ENCODE assay signal across 9 mouse cellular contexts in genomic region chr3:9960696-9961095, GRCm38 (mm10).
DNase-seq lines count a peak whose midpoint lies in the region; ATAC-seq and TF ChIP-seq lines count a peak whose summit lies in the region.
"Had no signal": no experiment of that assay in that cellular context is flagged by ENCODE, and none has a peak within 500 bp of the region (broad histone marks: within the 10 kb centered on the region; RNA-seq: fewer than 3 reads in every experiment).

No protein-coding gene starts in this region.

- H3K27me3 ChIP-seq in heart, adult 2 months (ENCODE audit: control insufficient read depth, insufficient read depth, low read length): no peaks in the 10 kb centered on the region; the same call in 1 of the 2 replicates
- no peaks in the 10 kb centered on the region for H3K27me3 ChIP-seq in midbrain, embryonic 11.5 days (ENCODE audit: control insufficient read depth, insufficient read depth, low read length)
- H3K27me3 ChIP-seq: liver, embryonic 13.5 days had no signal

- no peak for TF ChIP-seq POLR2A in heart, adult 2 months (IDR thresholded peaks at IDR 0.05; ENCODE audit: insufficient read depth, low read depth, low read length)

- TF ChIP-seq EP300 in heart, adult 2 months (IDR thresholded peaks at IDR 0.05; ENCODE audit: insufficient read depth, low read depth, low read length): no peak

- DNase-seq in heart, adult 2 months: no peak
- DNase-seq in heart, adult 8-10 months (ENCODE audit: low spot score): no peak
- DNase-seq in testis, postnatal 10 days (ENCODE audit: low spot score): peak; percentile 58
- DNase-seq in testis, postnatal 14 days (ENCODE audit: low spot score): no peak
- DNase-seq in kidney, postnatal 25 days: peak; percentile 56 to 57
- DNase-seq in right cerebral cortex, adult 18-20 months: peak; percentile 27
- no peak for DNase-seq in midbrain, embryonic 11.5 days (ENCODE audit: low spot score, missing footprints)
- DNase-seq: liver, embryonic 13.5 days had no signal

- intact Hi-C loops in heart, adult 2 months (cut with DNase I): no loop called here

- no peak for ATAC-seq in erythroid progenitor cell, adult 5-6 weeks (replicated peaks; ENCODE audit: low FRiP score, poor library complexity, severe bottlenecking)
- ATAC-seq in midbrain, embryonic 11.5 days (ENCODE audit: low FRiP score): no peak

- no peaks in the 10 kb centered on the region for H3K36me3 ChIP-seq in heart, adult 2 months (ENCODE audit: control insufficient read depth, insufficient read depth, low read length)
- no peaks in the 10 kb centered on the region for H3K36me3 ChIP-seq in midbrain, embryonic 11.5 days (ENCODE audit: control insufficient read depth, insufficient read depth, low read length)
- H3K36me3 ChIP-seq: liver, embryonic 13.5 days had no signal

- no peak overlapping the region for H3K4me3 ChIP-seq in heart, adult 2 months
- H3K4me3 ChIP-seq in midbrain, embryonic 11.5 days (ENCODE audit: low read depth, low read length): no peak overlapping the region
- H3K4me3 ChIP-seq: liver, embryonic 13.5 days had no signal

- no peaks in the 10 kb centered on the region for H3K4me1 ChIP-seq in heart, adult 2 months (ENCODE audit: control insufficient read depth, insufficient read depth, low read length)
- H3K4me1 ChIP-seq in midbrain, embryonic 11.5 days (ENCODE audit: control insufficient read depth, insufficient read depth, low read length): no peaks in the 10 kb centered on the region
- H3K4me1 ChIP-seq: liver, embryonic 13.5 days had no signal

- no peak overlapping the region for H3K9ac ChIP-seq in heart, adult 2 months (ENCODE audit: low read depth, low read length)
- no peak overlapping the region for H3K9ac ChIP-seq in midbrain, embryonic 11.5 days (ENCODE audit: low read length)
- H3K9ac ChIP-seq: liver, embryonic 13.5 days had no signal

- H3K4me2 ChIP-seq in midbrain, embryonic 11.5 days: no peak overlapping the region
- H3K4me2 ChIP-seq: liver, embryonic 13.5 days had no signal

- 44% methylated on average over 7 of the region's 7 CpGs for WGBS in heart, adult 2 months
- WGBS in midbrain, embryonic 11.5 days: 56% methylated on average over 7 of the region's 7 CpGs

- no peaks in the 10 kb centered on the region for H3K79me2 ChIP-seq in heart, adult 2 months (replicated peaks; ENCODE audit: control insufficient read depth, insufficient read depth, low read length)

- no peaks in the 10 kb centered on the region for H3K9me3 ChIP-seq in midbrain, embryonic 11.5 days (ENCODE audit: control insufficient read depth, low read length)
- H3K9me3 ChIP-seq: liver, embryonic 13.5 days had no signal

- no peak overlapping the region for H3K27ac ChIP-seq in heart, adult 2 months
- H3K27ac ChIP-seq in midbrain, embryonic 11.5 days (ENCODE audit: low read depth, low read length): no peak overlapping the region
- H3K27ac ChIP-seq: liver, embryonic 13.5 days had no signal

- TF ChIP-seq CTCF in heart, adult 2 months (IDR thresholded peaks at IDR 0.05): peak; percentile 69

Comparison
In these comparisons a context has a peak if more than half of its experiments do, and no peak if none do; other contexts are left out.
1. DNase-seq: peak in testis, postnatal 10 days (single experiment), kidney, postnatal 25 days (2 of 2) and right cerebral cortex, adult 18-20 months (single experiment); none in heart, adult 2 months (0 of 2), heart, adult 8-10 months (single experiment), testis, postnatal 14 days (single experiment) and midbrain, embryonic 11.5 days (single experiment).